Mouse (Mus musculus) skeletal muscle tissue, postnatal 0 days (tissue): ENCODE results near the gene Magee2. TPM values are rescaled to one million over a fixed set of nuclear protein-coding genes. Genes with fewer than 3 reads are reported as not detected.

Experiments used
- polyA plus RNA-seq: library from polyadenylated mRNA; unstranded; fragments of >200 nt; fragmentation: Nextera tagmentation; extraction: Ambion mirVana; gene quantifications from 2 replicates; pipeline ENCODE4 v1.2.1, GENCODE M21; 2015

The Magee2 gene
- 1.1 TPM in 2 replicates for polyA plus RNA-seq

GRCm38 (mm10) chrX:104856751-104857341, at the start of gene Magee2:
TSS of gene Magee2 (minus strand) at chrX:104857267.

Other genes with a start within 250 kb of the Magee2 start
- gene Zdhhc15, start 186.2 kb downstream of the Magee2 start, polyA plus RNA-seq = 2.7 and 2.9 TPM in 2 replicates
- 16.9 and 20.0 TPM in 2 replicates for gene Pbdc1, start 222.5 kb upstream of the Magee2 start, polyA plus RNA-seq